Mouse (Mus musculus) embryonic fibroblast, embryonic 13.5 days (primary cell): ENCODE results near the gene Arid3b.

ENCODE experiments used
- CTCF ChIP-seq: IDR thresholded peaks from 2 replicates; pipeline ENCODE4 v1.5.1; 2011; ENCODE audit warnings: mild to moderate bottlenecking, control low read depth, low read length, moderate library complexity, borderline replicate concordance; ENCODE audit not compliant: insufficient read depth
- POLR2A ChIP-seq: IDR thresholded peaks from 2 replicates; pipeline ENCODE4 v1.6.1; 2011; ENCODE audit warnings: low read depth, mild to moderate bottlenecking, control low read depth, low read length, moderate library complexity

- TF ChIP-seq POLR2A (no peak), CTCF (no peak)
Observed at GRCm38 (mm10) chr9:57870273-57870816, 33.8 kb upstream of the Arid3b start.
